Mouse (Mus musculus): ENCODE measurements at regions not wholly inside any gene's neighbourhood (a gene's known extent, or its start where the extent isn't known, plus 50 kb on each side); places are given as distances from the start of the nearest gene placed in this dataset.

DNA sequence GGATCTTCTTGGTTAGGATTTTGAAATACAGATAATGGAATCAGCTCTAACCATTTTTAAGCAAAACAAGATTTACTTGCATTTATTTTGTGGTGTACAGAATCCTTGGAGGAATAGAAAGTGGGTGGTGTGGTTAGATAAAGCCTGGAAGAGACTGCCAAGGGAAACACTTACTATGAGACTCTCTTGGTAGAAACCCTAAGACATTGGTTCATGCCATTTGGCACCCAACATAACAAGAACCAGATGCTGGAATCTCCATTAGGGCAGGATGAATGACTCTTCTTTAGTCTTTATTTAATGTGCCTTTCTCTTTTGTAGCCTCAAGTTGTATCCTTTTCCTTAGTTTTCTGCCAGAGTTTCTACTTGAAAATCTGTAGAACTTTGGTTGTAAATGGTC lies 230.0 kb downstream of the Gm28710 start:
- ATAC-seq (ENCODE audit: insufficient read depth), result no peak
- DNase-seq (ENCODE audit: low read depth in 3 of 3, low spot score in 3 of 3), result no peak
- H3K9ac ChIP-seq (replicated peaks), result no peak overlapping the region
- H3K27me3 ChIP-seq (ENCODE audit: control insufficient read depth, insufficient read depth, low read length), result no peaks in the 10 kb centered on the region
- H3K4me2 ChIP-seq (ENCODE audit: low read depth), result no peak overlapping the region
- TF ChIP-seq CTCF (IDR thresholded peaks at IDR 0.05; ENCODE audit: low read depth) (no peak), EP300 (IDR thresholded peaks at IDR 0.05; ENCODE audit: low read depth) (no peak)
- no peaks in the 10 kb centered on the region for H3K4me1 ChIP-seq (replicated peaks; ENCODE audit: control insufficient read depth in 2 of 2, insufficient read depth in 2 of 2, low read length in 1 of 2)
- H3K36me3 ChIP-seq (replicated peaks; ENCODE audit: control insufficient read depth, insufficient read depth, low read depth), result no peaks in the 10 kb centered on the region
- no peak overlapping the region for H3K27ac ChIP-seq
- no peak overlapping the region for H3K4me3 ChIP-seq (ENCODE audit: insufficient read depth in 1 of 2, low read depth in 2 of 2, low read length in 2 of 2)
- no peaks in the 10 kb centered on the region for H3K9me3 ChIP-seq (ENCODE audit: control insufficient read depth, low read length)

DNA sequence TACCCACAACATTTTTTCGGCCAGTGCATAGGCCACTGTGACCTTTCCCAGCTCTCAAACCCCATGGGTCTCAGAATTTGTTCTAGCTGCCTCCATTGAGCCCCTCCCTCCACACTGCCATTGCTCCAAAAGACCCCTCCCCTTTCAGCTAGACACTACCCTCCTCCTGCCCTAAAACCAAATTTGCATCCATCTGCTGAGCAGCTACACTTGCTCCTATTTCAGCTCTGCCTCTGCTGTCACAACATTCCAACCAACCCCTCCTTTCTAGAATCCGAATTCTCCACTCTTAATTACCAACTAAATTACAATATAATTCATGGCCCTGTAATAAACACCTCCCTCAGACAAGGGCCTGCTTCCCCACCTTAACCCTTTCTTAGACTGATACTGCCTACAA lies 262.3 kb downstream of the Gm28710 start:
- H3K4me1 ChIP-seq (replicated peaks; ENCODE audit: control insufficient read depth in 2 of 2, insufficient read depth in 2 of 2, low read length in 1 of 2), result no peaks in the 10 kb centered on the region
- no peak for DNase-seq (ENCODE audit: low read depth in 3 of 3, low spot score in 3 of 3)
- H3K27ac ChIP-seq, result no peak overlapping the region
- H3K4me2 ChIP-seq (ENCODE audit: low read depth), result no peak overlapping the region
- WGBS (ENCODE audit: insufficient replicate concordance), result 31% methylated on average over 2 of the region's 2 CpGs
- H3K9ac ChIP-seq (replicated peaks), result no peak overlapping the region
- no peak for ATAC-seq (ENCODE audit: insufficient read depth)
- H3K36me3 ChIP-seq (replicated peaks; ENCODE audit: control insufficient read depth, insufficient read depth, low read depth), result no peaks in the 10 kb centered on the region
- TF ChIP-seq CTCF (IDR thresholded peaks at IDR 0.05; ENCODE audit: low read depth) (no peak), EP300 (IDR thresholded peaks at IDR 0.05; ENCODE audit: low read depth) (no peak)
- no peaks in the 10 kb centered on the region for H3K9me3 ChIP-seq (ENCODE audit: control insufficient read depth, low read length)
- no peak overlapping the region for H3K4me3 ChIP-seq (ENCODE audit: insufficient read depth in 1 of 2, low read depth in 2 of 2, low read length in 2 of 2)
- no peaks in the 10 kb centered on the region for H3K27me3 ChIP-seq (ENCODE audit: control insufficient read depth, insufficient read depth, low read length)

DNA sequence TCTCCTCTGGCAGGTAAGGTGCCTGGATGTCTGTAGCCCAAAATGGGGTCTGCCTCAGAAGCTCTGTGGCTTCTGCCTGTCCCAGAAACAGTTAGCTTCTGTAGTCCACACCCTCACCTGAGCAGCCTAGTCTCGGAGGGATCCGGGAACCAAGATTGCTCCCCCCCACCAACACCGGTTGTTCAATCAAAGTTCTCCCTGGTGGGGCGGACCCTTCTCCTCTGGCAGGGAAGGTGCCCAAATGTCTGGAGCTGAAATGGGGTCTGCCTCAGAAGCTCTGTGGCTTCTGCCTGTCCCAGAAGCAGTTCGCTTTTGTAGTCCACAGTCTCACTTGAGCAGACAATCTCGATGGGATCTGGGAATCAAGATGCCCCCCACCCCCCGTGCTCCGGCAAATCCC lies 273.0 kb downstream of the Gm28710 start:
- WGBS (ENCODE audit: insufficient replicate concordance), result 81% methylated on average over 8 of the region's 8 CpGs
- Histone ChIP-seq H3K4me1 (replicated peaks; ENCODE audit: control insufficient read depth in 2 of 2, insufficient read depth in 2 of 2, low read length in 1 of 2) (no peaks in the 10 kb centered on the region), H3K9me3 (ENCODE audit: control insufficient read depth, low read length) (no peaks in the 10 kb centered on the region), H3K36me3 (replicated peaks; ENCODE audit: control insufficient read depth, insufficient read depth, low read depth) (no peaks in the 10 kb centered on the region), H3K27me3 (ENCODE audit: control insufficient read depth, insufficient read depth, low read length) (no peaks in the 10 kb centered on the region), H3K4me3 (ENCODE audit: insufficient read depth in 1 of 2, low read depth in 2 of 2, low read length in 2 of 2) (no peak overlapping the region), H3K4me2 (ENCODE audit: low read depth) (no peak overlapping the region), H3K27ac (no peak overlapping the region), H3K9ac (replicated peaks) (no peak overlapping the region)
- TF ChIP-seq EP300 (IDR thresholded peaks at IDR 0.05; ENCODE audit: low read depth), result no peak
- no peak for TF ChIP-seq CTCF (IDR thresholded peaks at IDR 0.05; ENCODE audit: low read depth)
- no peak for DNase-seq (ENCODE audit: low read depth in 3 of 3, low spot score in 3 of 3)
- ATAC-seq (ENCODE audit: insufficient read depth), result no peak

DNA sequence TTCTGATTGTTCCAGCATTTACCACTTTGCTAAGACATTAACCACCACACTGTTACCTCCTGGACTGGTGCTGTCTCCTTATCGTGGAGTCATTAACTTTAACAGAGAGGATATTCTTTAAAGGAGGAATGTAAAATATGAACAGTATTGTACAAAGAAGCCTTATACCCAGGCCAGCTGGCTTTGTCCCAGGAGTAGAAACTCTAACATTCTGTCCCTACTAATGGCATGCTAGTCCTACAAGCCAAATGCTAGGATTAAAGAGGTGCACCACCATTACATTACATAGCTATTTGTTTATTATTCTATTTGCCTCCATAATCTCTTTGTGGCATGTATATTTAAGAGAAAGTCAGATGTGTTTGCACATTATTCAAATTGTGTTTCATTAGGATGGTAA lies 288.8 kb downstream of the Gm28710 start:
- ATAC-seq (ENCODE audit: insufficient read depth) (no peak), DNase-seq (ENCODE audit: low read depth in 3 of 3, low spot score in 3 of 3) (no peak)
- Histone ChIP-seq H3K4me3 (ENCODE audit: insufficient read depth in 1 of 2, low read depth in 2 of 2, low read length in 2 of 2) (no peak overlapping the region), H3K27me3 (ENCODE audit: control insufficient read depth, insufficient read depth, low read length) (no peaks in the 10 kb centered on the region), H3K9me3 (ENCODE audit: control insufficient read depth, low read length) (no peaks in the 10 kb centered on the region), H3K27ac (no peak overlapping the region), H3K36me3 (replicated peaks; ENCODE audit: control insufficient read depth, insufficient read depth, low read depth) (no peaks in the 10 kb centered on the region), H3K9ac (replicated peaks) (no peak overlapping the region), H3K4me2 (ENCODE audit: low read depth) (no peak overlapping the region), H3K4me1 (replicated peaks; ENCODE audit: control insufficient read depth in 2 of 2, insufficient read depth in 2 of 2, low read length in 1 of 2) (no peaks in the 10 kb centered on the region)
- 50% methylated on average over 1 of the region's 1 CpGs for WGBS (ENCODE audit: insufficient replicate concordance)
- no peak for TF ChIP-seq EP300 (IDR thresholded peaks at IDR 0.05; ENCODE audit: low read depth)
- TF ChIP-seq CTCF (IDR thresholded peaks at IDR 0.05; ENCODE audit: low read depth), result no peak

DNA sequence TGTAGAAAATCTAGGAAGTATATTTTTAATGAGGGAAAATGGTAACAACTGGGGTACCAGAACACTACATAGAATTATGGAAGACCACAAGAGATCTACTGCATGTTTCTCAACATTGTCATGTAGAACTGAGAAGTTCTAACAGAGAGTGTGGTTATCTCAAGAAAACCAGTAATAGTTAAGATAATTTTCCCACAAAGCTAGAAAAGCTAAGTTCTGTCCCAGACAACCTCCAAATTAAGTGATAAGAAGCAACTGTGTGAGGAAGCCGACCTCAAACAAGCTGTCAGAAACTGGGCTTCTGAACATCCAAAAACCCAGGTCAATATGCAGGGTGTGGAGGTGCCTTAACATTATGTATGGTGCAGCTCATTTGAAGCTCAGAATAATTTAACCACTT lies 261.4 kb upstream of the Speer4f2 start:
- DNase-seq (ENCODE audit: low read depth in 3 of 3, low spot score in 3 of 3) (no peak), ATAC-seq (ENCODE audit: insufficient read depth) (no peak)
- Histone ChIP-seq H3K4me1 (replicated peaks; ENCODE audit: control insufficient read depth in 2 of 2, insufficient read depth in 2 of 2, low read length in 1 of 2) (no peaks in the 10 kb centered on the region), H3K4me3 (ENCODE audit: insufficient read depth in 1 of 2, low read depth in 2 of 2, low read length in 2 of 2) (no peak overlapping the region), H3K9ac (replicated peaks) (no peak overlapping the region), H3K36me3 (replicated peaks; ENCODE audit: control insufficient read depth, insufficient read depth, low read depth) (no peaks in the 10 kb centered on the region), H3K4me2 (ENCODE audit: low read depth) (no peak overlapping the region), H3K9me3 (ENCODE audit: control insufficient read depth, low read length) (no peaks in the 10 kb centered on the region), H3K27ac (no peak overlapping the region), H3K27me3 (ENCODE audit: control insufficient read depth, insufficient read depth, low read length) (no peaks in the 10 kb centered on the region)
- WGBS (ENCODE audit: insufficient replicate concordance), result 23% methylated on average over 1 of the region's 1 CpGs
- TF ChIP-seq EP300 (IDR thresholded peaks at IDR 0.05; ENCODE audit: low read depth) (no peak), CTCF (IDR thresholded peaks at IDR 0.05; ENCODE audit: low read depth) (no peak)

DNA sequence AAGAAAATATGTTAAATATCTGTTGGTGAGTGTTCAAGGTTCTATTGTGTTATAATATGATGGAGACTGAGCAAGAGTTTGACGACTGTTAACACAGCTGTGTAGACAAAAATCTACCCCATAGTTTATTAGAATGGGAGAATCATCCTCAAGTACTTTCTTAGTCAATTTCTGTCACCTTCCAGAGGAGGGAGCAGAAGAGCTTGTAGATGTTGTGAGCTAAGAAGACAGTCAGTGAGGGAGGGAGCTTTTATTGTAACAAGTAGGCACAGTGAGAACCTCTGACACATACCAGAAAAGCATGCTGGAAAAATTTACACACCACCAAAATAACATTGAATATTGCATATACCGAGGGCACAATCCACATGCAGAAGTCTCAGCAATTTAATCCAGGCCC lies 261.0 kb upstream of the Speer4f2 start:
- no peak overlapping the region for H3K27ac ChIP-seq
- no peak overlapping the region for H3K4me3 ChIP-seq (ENCODE audit: insufficient read depth in 1 of 2, low read depth in 2 of 2, low read length in 2 of 2)
- TF ChIP-seq CTCF (IDR thresholded peaks at IDR 0.05; ENCODE audit: low read depth), result no peak
- no peak for TF ChIP-seq EP300 (IDR thresholded peaks at IDR 0.05; ENCODE audit: low read depth)
- no peaks in the 10 kb centered on the region for H3K36me3 ChIP-seq (replicated peaks; ENCODE audit: control insufficient read depth, insufficient read depth, low read depth)
- no peaks in the 10 kb centered on the region for H3K9me3 ChIP-seq (ENCODE audit: control insufficient read depth, low read length)
- H3K27me3 ChIP-seq (ENCODE audit: control insufficient read depth, insufficient read depth, low read length), result no peaks in the 10 kb centered on the region
- H3K9ac ChIP-seq (replicated peaks), result no peak overlapping the region
- H3K4me2 ChIP-seq (ENCODE audit: low read depth), result no peak overlapping the region
- WGBS (ENCODE audit: insufficient replicate concordance), result 49% methylated on average over 2 of the region's 2 CpGs
- ATAC-seq (ENCODE audit: insufficient read depth), result no peak
- no peaks in the 10 kb centered on the region for H3K4me1 ChIP-seq (replicated peaks; ENCODE audit: control insufficient read depth in 2 of 2, insufficient read depth in 2 of 2, low read length in 1 of 2)
- no peak for DNase-seq (ENCODE audit: low read depth in 3 of 3, low spot score in 3 of 3)
